Mouse (Mus musculus) splenic B cell, adult 2 months (primary cell): ENCODE measurements around the gene Olfr323.
A peak's percentile ranks its signal among the peaks of the same experiment; 100 is the strongest.

Source experiments
- DNase-seq: peaks from one replicate; pipeline ENCODE4 v3.0.0-alpha.2; 2011; ENCODE audit warnings: low read depth, low spot score
- H3K27me3 ChIP-seq: 2 replicates; pipeline ENCODE4 v1.6.1; 2012; ENCODE audit warnings: mild to moderate bottlenecking, low read length, moderate library complexity, mixed read lengths; ENCODE audit not compliant: control insufficient read depth, poor library complexity, insufficient read depth, severe bottlenecking
- H3K36me3 ChIP-seq: 2 replicates; pipeline ENCODE4 v1.6.1; 2012; ENCODE audit warnings: mild to moderate bottlenecking, low read length, moderate library complexity, mixed read lengths; ENCODE audit not compliant: control insufficient read depth, poor library complexity, insufficient read depth, severe bottlenecking

Olfr323 gene

GRCm38 (mm10) chr11:58615975-58616374, 14.3 kb downstream of the Olfr323 start, which contains the start of gene 2210407C18Rik:
Gene 2210407C18Rik (minus strand): TSS chr11:58616075.
- no peak for DNase-seq
- Histone ChIP-seq H3K36me3 (no peaks in the 10 kb centered on the region), H3K27me3 (no peaks in the 10 kb centered on the region)

GRCm38 (mm10) chr11:58614526-58614925, 15.8 kb downstream of the Olfr323 start:
- DNase-seq = no peak
- no peaks in the 10 kb centered on the region for H3K36me3 ChIP-seq
- no peaks in the 10 kb centered on the region for H3K27me3 ChIP-seq

- no peaks in the 10 kb centered on the region for H3K36me3 ChIP-seq
- no peaks in the 10 kb centered on the region for H3K27me3 ChIP-seq
- no peak for DNase-seq
These were observed 16.9 kb downstream of the Olfr323 start for GRCm38 (mm10) chr11:58613359-58613758.

GRCm38 (mm10) chr11:58607030-58607429, 23.3 kb downstream of the Olfr323 start:
- no peaks in the 10 kb centered on the region for H3K36me3 ChIP-seq
- DNase-seq = no peak

GRCm38 (mm10) chr11:58606177-58606919, 24.0 kb downstream of the Olfr323 start:
- Histone ChIP-seq H3K27me3 (no peaks in the 10 kb centered on the region), H3K36me3 (no peaks in the 10 kb centered on the region)
- DNase-seq = no peak

More at GRCm38 (mm10) chr11:58607030-58607429, 23.3 kb downstream of the Olfr323 start:
- H3K27me3 ChIP-seq = no peaks in the 10 kb centered on the region

GRCm38 (mm10) chr11:58605228-58605627, 25.1 kb downstream of the Olfr323 start:
- DNase-seq = no peak
- H3K27me3 ChIP-seq = no peaks in the 10 kb centered on the region
- no peaks in the 10 kb centered on the region for H3K36me3 ChIP-seq

- Histone ChIP-seq H3K27me3 (no peaks in the 10 kb centered on the region), H3K36me3 (no peaks in the 10 kb centered on the region)
- no peak for DNase-seq
These were observed 25.6 kb downstream of the Olfr323 start for GRCm38 (mm10) chr11:58604688-58605087.

GRCm38 (mm10) chr11:58602800-58603560, 27.3 kb downstream of the Olfr323 start:
- no peak for DNase-seq
- no peaks in the 10 kb centered on the region for H3K36me3 ChIP-seq
- no peaks in the 10 kb centered on the region for H3K27me3 ChIP-seq

- DNase-seq = no peak
- Histone ChIP-seq H3K36me3 (no peaks in the 10 kb centered on the region), H3K27me3 (no peaks in the 10 kb centered on the region)
These were observed 28.2 kb downstream of the Olfr323 start for GRCm38 (mm10) chr11:58602062-58602461.

GRCm38 (mm10) chr11:58597837-58598236, 32.5 kb downstream of the Olfr323 start:
- DNase-seq = no peak
- Histone ChIP-seq H3K27me3 (no peaks in the 10 kb centered on the region), H3K36me3 (no peaks in the 10 kb centered on the region)

- H3K36me3 ChIP-seq = no peaks in the 10 kb centered on the region
- no peaks in the 10 kb centered on the region for H3K27me3 ChIP-seq
- DNase-seq = no peak
These were observed 35.5 kb downstream of the Olfr323 start, which contains the start of gene Olfr324 for GRCm38 (mm10) chr11:58594814-58595213. Gene Olfr324 (plus strand): TSS chr11:58595114.

- no peaks in the 10 kb centered on the region for H3K36me3 ChIP-seq
- no peak for DNase-seq
These were observed 41.6 kb downstream of the Olfr323 start for GRCm38 (mm10) chr11:58588620-58589250.

GRCm38 (mm10) chr11:58587898-58588348, 42.4 kb downstream of the Olfr323 start:
- no peaks in the 10 kb centered on the region for H3K36me3 ChIP-seq
- H3K27me3 ChIP-seq = no peaks in the 10 kb centered on the region
- peak; percentile 11 for DNase-seq

More at GRCm38 (mm10) chr11:58588620-58589250, 41.6 kb downstream of the Olfr323 start:
- no peaks in the 10 kb centered on the region for H3K27me3 ChIP-seq

GRCm38 (mm10) chr11:58578636-58579035, 51.7 kb downstream of the Olfr323 start:
- Histone ChIP-seq H3K27me3 (no peaks in the 10 kb centered on the region), H3K36me3 (no peaks in the 10 kb centered on the region)
- no peak for DNase-seq

- Histone ChIP-seq H3K27me3 (no peaks in the 10 kb centered on the region), H3K36me3 (no peaks in the 10 kb centered on the region)
- DNase-seq = no peak
These were observed 52.9 kb downstream of the Olfr323 start, which contains the start of gene Olfr325 for GRCm38 (mm10) chr11:58577430-58577829. Gene Olfr325 (plus strand): TSS chr11:58577730.
